Mouse (Mus musculus) mouse embryonic stem cell (cell line): ENCODE data around the gene Rln1.

Source experiments
- in situ Hi-C, 2 experiments: fragments of 300-500 bp; cut with MboI; formaldehyde crosslinking; loops; 1 replicate in 1 of 2; 3 replicates in 1 of 2; pipeline ENCODE4 v1.14.3; 2019 to 2020; ENCODE audit warnings: low sequenced_read_pairs in 2 of 2, low pct_unique_long_range_greater_than_20kb in 1 of 2, mixed read lengths in 1 of 2; ENCODE audit not compliant: unreplicated experiment in 1 of 2

Gene Rln1

GRCm38 (mm10) chr19:29334068-29334745 lies at the start of gene Rln1:
Gene Rln1, minus strand, starts transcription at chr19:29334670.
- in situ Hi-C loops = no loop called here

GRCm38 (mm10) chr19:29383368-29383767 lies 48.9 kb upstream of the Rln1 start:
- in situ Hi-C loops = no loop called here

GRCm38 (mm10) chr19:29379839-29380603 lies 45.6 kb upstream of the Rln1 start:
- in situ Hi-C loops = no loop called here

- in situ Hi-C loops = no loop called here
These were observed 41.9 kb upstream of the Rln1 start for GRCm38 (mm10) chr19:29376382-29376781.

- in situ Hi-C loops = loop anchor here in 1 of 2 experiments (25.0 kb wide), 1 partner anchor 588 kb away; no protein-coding TSS in a partner anchor
These were observed 40.5 kb upstream of the Rln1 start for GRCm38 (mm10) chr19:29374947-29375346.

- in situ Hi-C loops = loop anchor here in 1 of 2 experiments (25.0 kb wide), 1 partner anchor 586 kb away; no protein-coding TSS in a partner anchor
These were observed 39.0 kb upstream of the Rln1 start for GRCm38 (mm10) chr19:29373438-29373837.

- in situ Hi-C loops = loop anchor here in 1 of 2 experiments (25.0 kb wide), 1 partner anchor 585 kb away; no protein-coding TSS in a partner anchor
These were observed 38.2 kb upstream of the Rln1 start for GRCm38 (mm10) chr19:29372621-29373020.

- in situ Hi-C loops = loop anchor here in 1 of 2 experiments (25.0 kb wide), 1 partner anchor 585 kb away; no protein-coding TSS in a partner anchor
These were observed 37.7 kb upstream of the Rln1 start for GRCm38 (mm10) chr19:29372138-29372537.

GRCm38 (mm10) chr19:29371284-29372081 lies 37.0 kb upstream of the Rln1 start:
- in situ Hi-C loops = loop anchor here in 1 of 2 experiments (25.0 kb wide), 1 partner anchor 584 kb away; no protein-coding TSS in a partner anchor

- in situ Hi-C loops = loop anchor here in 1 of 2 experiments (25.0 kb wide), 1 partner anchor 583 kb away; no protein-coding TSS in a partner anchor
These were observed 36.2 kb upstream of the Rln1 start for GRCm38 (mm10) chr19:29370545-29371283.

- in situ Hi-C loops = loop anchor here in 1 of 2 experiments (25.0 kb wide), 1 partner anchor 583 kb away; no protein-coding TSS in a partner anchor
These were observed 35.6 kb upstream of the Rln1 start for GRCm38 (mm10) chr19:29370112-29370511.

GRCm38 (mm10) chr19:29368671-29369309 lies 34.3 kb upstream of the Rln1 start:
- in situ Hi-C loops = loop anchor here in 1 of 2 experiments (25.0 kb wide), 1 partner anchor 581 kb away; no protein-coding TSS in a partner anchor

- in situ Hi-C loops = loop anchor here in 1 of 2 experiments (25.0 kb wide), 1 partner anchor 581 kb away; no protein-coding TSS in a partner anchor
These were observed 33.6 kb upstream of the Rln1 start for GRCm38 (mm10) chr19:29368041-29368440.

- in situ Hi-C loops = loop anchor here in 1 of 2 experiments (25.0 kb wide), 1 partner anchor 580 kb away; no protein-coding TSS in a partner anchor
These were observed 32.6 kb upstream of the Rln1 start, which contains the start of the genes Plgrkt and Cd274 for GRCm38 (mm10) chr19:29366969-29367622. Gene Plgrkt, minus strand, starts transcription at chr19:29367390. Gene Cd274, plus strand, starts transcription at chr19:29367455.

- in situ Hi-C loops = loop anchor here in 1 of 2 experiments (25.0 kb wide), 1 partner anchor 579 kb away; no protein-coding TSS in a partner anchor
These were observed 31.9 kb upstream of the Rln1 start for GRCm38 (mm10) chr19:29366226-29366968.

GRCm38 (mm10) chr19:29365105-29365504 lies 30.6 kb upstream of the Rln1 start:
- in situ Hi-C loops = loop anchor here in 1 of 2 experiments (25.0 kb wide), 1 partner anchor 578 kb away; no protein-coding TSS in a partner anchor
